Mouse (Mus musculus) skeletal muscle tissue, adult 2 months (tissue): Measurements from ENCODE around the gene Bhlhe23.
A peak's percentile ranks its signal among the peaks of the same experiment; 100 is the strongest.

ENCODE experiments used
- DNase-seq: peaks from one replicate; pipeline ENCODE4 v3.0.0-alpha.2; 2012; ENCODE audit warnings: low read depth, low spot score

Gene Bhlhe23

GRCm38 (mm10) chr2:180775223-180775622 is 1.5 kb downstream of the Bhlhe23 start:
- no peak for DNase-seq

DNA sequence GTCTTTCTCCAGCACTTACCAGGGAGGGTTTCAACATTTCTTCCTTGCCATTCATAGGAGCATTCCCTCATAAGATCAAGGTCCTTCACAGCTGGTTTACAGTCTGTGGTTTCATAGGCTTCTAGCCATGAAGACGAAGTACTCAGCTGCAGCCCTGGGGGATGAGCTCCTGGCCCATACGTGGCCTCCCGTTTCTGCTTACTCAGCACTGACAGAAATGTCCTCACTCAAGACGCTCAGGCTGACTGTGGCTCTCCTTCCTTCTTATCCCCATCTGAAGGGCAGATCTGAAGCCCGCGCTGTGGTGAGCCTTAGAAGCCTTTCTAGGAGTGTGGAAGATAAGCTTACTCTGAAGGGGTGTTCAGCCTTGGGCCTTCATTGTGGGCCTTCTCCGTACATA is 11.0 kb downstream of the Bhlhe23 start:
- DNase-seq = no peak

- DNase-seq = peak; percentile 17
Observed at GRCm38 (mm10) chr2:180764986-180765385, 11.7 kb downstream of the Bhlhe23 start.

DNA sequence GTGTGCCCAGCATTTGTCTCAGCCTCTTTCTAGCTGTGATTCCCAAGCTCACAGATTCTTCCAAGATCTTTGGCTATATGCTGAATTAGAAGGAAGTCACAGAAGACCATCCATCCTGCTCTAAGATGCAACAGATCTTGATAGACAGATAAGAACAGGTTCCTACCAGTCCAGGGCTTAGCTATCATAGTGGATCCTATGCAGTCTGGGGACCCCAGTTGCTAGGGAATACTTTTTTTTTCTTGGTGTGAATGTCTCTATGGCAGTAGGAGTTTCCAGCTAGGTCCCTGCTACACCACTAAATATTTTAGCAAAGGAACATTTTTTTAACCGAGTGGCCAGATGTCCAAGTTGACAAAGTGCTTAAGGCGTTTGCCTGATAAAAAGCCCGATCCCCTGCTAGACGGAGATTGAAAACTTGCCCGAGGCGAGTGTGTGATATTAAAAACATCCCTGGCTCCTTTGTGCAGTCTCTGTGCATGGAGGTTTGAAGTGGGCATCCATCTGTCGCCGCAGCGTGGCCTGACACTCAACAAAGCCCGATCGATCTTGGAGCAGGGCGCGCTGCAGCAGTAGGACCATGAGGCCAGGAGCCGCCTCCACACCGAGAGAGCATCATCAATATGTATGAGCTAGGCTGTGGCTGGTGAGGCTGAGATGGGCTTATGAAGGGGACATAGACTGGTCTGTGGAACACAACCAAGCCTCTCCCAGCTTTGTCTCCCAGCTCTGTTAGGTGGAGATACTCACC is 18.0 kb downstream of the Bhlhe23 start:
- no peak for DNase-seq

DNA sequence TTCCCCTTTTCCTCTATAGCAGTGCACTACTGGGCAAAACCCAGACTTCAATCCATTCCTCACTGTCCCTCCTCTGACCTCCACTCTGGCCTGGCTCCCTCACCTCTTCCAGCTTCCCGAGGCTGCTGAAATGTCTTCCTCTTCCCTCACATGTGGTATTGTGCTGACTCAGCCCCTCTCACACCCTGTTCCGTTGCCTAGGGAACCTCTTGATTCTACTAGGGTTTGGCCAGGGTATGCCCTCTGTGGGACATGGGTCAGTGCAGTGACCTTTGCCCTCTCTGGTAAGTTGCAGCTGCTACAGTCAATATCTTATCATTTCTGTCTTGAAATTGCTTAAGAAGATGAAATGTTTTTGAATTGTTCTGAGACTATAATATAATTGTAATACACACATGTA is 19.9 kb downstream of the Bhlhe23 start:
- no peak for DNase-seq

DNA sequence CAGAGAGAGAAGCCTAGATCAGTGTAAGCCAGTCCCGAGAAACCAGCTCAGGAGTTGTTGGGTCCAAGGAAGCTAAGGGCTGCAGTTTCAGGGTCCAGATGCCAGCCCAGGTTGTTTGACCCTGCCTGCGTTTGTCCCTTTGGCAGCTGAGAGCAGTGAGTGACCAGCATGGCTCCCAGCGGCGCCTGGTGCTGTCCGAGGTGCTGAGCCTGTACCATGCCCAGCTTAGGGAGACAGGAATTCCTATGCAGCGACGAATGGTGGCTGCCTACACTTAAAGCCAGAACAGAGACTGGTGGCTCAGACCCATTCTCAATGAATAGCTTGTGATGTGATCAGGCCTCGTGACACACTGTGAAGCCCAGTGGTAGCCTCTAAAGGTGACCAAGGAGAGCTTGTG is 20.8 kb downstream of the Bhlhe23 start:
- no peak for DNase-seq

DNA sequence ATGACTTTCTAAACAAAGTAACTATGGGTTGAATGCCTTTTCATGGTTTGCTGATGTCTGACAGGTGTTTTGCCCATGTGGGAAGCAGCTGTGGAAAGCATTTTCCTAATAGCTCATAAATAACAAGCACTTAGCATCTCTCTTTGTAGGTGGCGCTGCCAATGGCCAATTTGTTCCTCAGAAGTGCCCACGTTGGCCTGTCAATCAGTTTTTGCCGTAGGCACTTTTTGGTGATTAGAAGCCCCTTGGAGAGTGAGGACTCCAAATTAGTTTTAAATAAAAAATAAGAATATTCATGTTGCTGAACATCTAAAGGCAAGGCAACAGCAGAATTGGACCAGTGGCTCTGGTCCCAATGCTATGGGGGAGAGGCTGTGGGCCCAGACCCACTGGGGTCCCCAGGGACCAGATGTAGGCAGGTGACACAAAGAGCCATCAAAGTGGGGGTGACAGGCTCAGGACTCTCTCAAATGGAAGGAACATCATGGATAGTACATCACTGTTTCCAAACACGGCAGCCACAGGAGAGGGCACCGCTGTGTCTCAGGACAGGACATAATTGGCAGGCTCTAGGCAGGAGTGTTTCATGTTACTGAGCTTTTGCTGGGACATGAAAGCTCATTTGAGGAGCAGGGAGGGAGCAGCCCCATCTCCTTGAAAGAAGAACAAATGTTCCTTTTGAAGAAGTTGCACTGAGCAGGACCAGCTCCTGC is 21.6 kb downstream of the Bhlhe23 start:
- DNase-seq = no peak

GRCm38 (mm10) chr2:180748904-180749303 is 27.8 kb downstream of the Bhlhe23 start:
- DNase-seq = no peak

- DNase-seq = no peak
Observed at GRCm38 (mm10) chr2:180746569-180747192, 30.0 kb downstream of the Bhlhe23 start.

DNA sequence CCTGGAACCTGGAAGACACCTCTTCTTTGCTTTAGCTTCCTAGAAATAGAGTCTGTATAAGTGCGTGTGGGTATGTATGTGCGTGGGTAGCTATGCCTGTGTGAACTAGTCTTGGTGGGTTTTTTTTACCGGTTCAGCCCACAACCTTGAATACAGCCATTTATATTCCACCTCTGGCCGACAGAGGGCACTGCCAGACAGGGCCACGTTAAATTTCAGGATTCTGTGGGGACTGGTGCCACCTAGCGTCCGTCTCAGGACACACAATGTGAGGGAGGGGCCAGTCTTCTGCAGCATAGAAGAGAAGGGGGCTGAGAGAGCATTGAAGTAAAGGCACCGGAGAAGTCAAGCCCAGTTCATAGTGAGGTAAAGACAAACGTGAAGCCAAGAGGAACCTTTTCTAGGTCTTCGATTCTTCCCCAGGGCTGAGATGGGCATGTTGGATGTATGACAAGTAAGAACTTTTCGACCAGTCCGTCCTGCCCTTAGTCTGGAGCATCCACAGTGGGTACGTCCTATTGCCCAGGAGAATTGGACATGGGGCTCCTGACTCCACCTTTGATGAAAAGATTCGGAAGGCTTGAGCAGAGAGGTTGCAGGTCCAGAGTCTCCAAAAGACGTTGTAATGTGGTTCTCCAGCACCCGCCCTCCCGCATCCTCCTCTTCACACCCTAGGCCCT is 31.3 kb downstream of the Bhlhe23 start:
- DNase-seq = peak; percentile 61

DNA sequence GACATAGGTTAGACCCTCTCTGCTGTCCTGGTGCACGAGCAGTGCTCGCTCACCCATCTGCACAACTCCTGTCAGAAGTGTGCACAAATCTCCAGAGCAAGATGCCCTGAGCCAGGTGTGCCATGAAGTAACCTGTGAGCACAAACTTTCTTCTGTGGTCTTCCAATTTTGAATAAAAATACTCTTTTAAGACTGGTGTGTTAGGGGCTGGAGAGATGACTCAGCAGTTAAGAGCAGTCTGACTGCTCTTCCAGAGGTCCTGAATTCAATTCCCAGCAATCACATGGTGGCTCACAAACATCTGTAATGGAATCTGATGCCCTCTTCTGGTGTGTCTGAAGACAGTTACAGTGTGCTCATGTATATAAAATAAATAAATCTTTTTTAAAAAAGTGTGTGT is 33.4 kb downstream of the Bhlhe23 start:
- no peak for DNase-seq

GRCm38 (mm10) chr2:180742820-180743219 is 33.9 kb downstream of the Bhlhe23 start:
- DNase-seq = no peak

DNA sequence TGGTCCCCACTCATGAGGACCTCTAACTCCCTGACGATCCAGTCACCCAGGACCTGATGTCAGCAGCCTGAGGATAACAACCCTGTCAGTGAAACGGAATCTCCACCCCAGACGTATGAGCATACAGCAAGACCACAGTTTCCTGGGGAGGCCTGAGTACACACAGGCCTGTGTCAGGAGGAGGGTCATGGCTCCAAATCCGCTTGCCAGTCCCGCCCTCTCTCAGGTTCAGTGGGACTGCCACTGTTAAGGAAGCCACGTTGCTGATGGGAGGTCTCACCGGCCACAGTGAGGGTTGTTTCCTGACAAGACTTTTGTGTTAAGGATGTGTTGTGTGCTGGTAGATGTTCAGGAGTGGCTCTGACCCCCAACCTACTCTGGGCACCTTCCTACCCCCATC is 35.3 kb downstream of the Bhlhe23 start:
- DNase-seq = no peak

GRCm38 (mm10) chr2:180740349-180740748 is 36.4 kb downstream of the Bhlhe23 start:
- DNase-seq = no peak

DNA sequence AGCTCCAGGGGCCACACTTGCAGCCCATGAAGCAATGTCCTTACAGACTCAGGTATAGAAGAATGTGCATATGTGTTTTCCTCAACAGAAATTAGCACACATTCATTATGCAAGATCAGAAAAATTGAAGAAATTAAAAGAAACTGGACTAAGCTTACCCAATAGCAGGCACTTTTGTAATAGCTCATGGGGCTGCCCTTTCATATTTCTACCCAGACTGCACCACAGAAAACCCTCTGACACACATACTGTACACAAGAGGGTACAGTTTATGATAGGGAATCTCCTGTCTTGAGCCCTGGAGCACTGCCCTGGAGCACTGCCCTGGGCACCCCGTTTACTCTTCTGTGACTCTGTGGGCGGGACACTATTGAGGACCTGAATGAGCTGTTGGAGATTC is 38.7 kb downstream of the Bhlhe23 start:
- DNase-seq = no peak

- no peak for DNase-seq
Observed at GRCm38 (mm10) chr2:180735232-180735631, 41.5 kb downstream of the Bhlhe23 start.

GRCm38 (mm10) chr2:180731984-180732383 is 44.7 kb downstream of the Bhlhe23 start:
- no peak for DNase-seq

DNA sequence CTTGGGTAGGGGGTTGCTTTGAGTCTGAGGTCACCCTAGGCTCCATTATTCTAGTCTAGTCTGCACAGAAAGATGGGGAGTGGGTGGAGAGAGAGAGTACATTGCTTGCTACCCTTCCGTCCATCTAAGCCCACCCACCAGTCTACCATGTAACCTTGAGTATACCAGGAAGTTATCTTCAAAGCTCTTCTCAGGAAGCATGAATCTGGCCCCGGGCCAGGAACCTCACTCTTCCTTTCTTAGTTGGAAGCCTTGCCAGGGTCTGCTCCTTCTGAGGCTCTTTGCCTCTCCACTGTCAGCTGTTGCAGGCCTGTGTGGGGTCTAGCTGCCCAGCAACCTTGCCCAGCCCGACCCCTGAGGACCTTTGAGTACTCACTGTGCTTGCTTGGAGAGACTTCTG is 45.7 kb downstream of the Bhlhe23 start:
- no peak for DNase-seq

GRCm38 (mm10) chr2:180727613-180728021 is 49.1 kb downstream of the Bhlhe23 start:
- DNase-seq = no peak

DNA sequence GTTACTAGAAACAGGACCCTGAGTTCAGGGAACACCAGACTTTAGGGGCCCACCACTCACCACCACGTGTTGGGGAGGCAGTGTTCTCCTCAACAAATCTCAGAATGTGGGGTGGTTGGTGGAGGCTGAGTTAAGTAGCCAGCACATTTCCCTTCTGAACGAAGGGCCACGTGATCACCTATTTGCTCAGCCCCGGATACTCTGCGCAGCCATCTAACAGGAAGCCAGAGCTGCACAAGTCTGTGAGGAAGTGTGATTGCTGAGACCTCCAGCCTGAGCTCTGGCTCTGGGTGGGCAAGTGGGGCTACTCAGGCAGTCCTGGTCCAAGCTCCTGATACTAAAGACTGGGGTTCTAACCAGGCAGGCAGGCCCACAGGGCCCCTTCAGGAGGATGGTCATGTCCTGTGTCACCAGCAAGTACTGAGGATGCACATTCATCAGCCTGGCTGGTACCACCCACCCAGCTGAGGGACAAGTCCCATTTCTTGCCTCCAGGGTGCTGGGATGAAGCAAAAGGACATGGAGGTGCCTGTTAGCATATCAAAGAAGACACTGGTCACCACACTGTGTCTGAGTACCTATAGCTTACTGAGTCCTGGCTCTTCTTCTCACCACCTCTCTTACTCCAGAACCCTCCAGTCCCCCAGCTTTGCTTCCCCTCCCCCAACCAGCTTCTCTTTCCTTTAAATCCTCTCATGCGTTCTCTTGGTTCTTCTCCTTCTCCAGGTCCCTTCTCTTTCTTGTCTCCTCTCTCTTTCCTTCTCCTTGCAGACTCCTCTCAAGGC is 49.9 kb downstream of the Bhlhe23 start:
- DNase-seq = peak; percentile 23

- DNase-seq = no peak
Observed at GRCm38 (mm10) chr2:180725856-180726629, 50.7 kb downstream of the Bhlhe23 start.
